Mouse (Mus musculus) CH12.LX (cell line): ENCODE data around the gene Tead2. TPM values are rescaled to one million over a fixed set of nuclear protein-coding genes. Genes with fewer than 3 reads are reported as not detected.

Experiments
- DNase-seq: peaks from one replicate; pipeline ENCODE4 v3.0.0-alpha.2; 2013; ENCODE audit errors: extremely low read depth
- H3K27ac ChIP-seq: 2 replicates; pipeline ENCODE4 v1.5.1; 2012; ENCODE audit warnings: low read depth, mild to moderate bottlenecking, control low read depth, moderate library complexity; ENCODE audit not compliant: insufficient read depth
- H3K27me3 ChIP-seq: replicated peaks from 2 replicates; pipeline ENCODE3; 2012; ENCODE audit warnings: inconsistent platforms
- H3K36me3 ChIP-seq, 2 experiments: replicated peaks in 1 of 2; 2 replicates each; pipeline versions ENCODE3 to v1.6.1; 2012; ENCODE audit warnings: inconsistent platforms in 1 of 2, low read length in 1 of 2, mild to moderate bottlenecking in 1 of 2, mixed read lengths in 1 of 2, moderate library complexity in 1 of 2; ENCODE audit not compliant: control insufficient read depth in 1 of 2, insufficient read depth in 1 of 2
- H3K4me1 ChIP-seq, 2 experiments: 2 replicates each; pipeline ENCODE4 v1.6.1; 2012; ENCODE audit warnings: inconsistent platforms in 1 of 2, moderate library complexity in 1 of 2; ENCODE audit not compliant: insufficient read depth in 2 of 2, control insufficient read depth in 1 of 2
- H3K4me2 ChIP-seq: 2 replicates; pipeline ENCODE4 v1.6.1; 2012; ENCODE audit warnings: low read depth, mild to moderate bottlenecking, control low read depth; ENCODE audit not compliant: poor library complexity, insufficient read depth, severe bottlenecking
- H3K4me3 ChIP-seq, 3 experiments: fragments of 150-350 bp in 1 of 3; sonication (generic) in 1 of 3; replicated peaks in 1 of 3; 2 replicates each; pipeline versions ENCODE3 to v1.5.1; 2011 to 2012; ENCODE audit warnings: low read depth in 2 of 3, low read length in 2 of 3, mild to moderate bottlenecking in 2 of 3, moderate library complexity in 2 of 3, control low read depth in 1 of 3, improper control_type of control experiment in 1 of 3, inconsistent platforms in 1 of 3, mixed read lengths in 1 of 3; ENCODE audit not compliant: poor library complexity in 1 of 3
- H3K79me2 ChIP-seq: replicated peaks from 2 replicates; pipeline ENCODE4 v1.6.1; 2012; ENCODE audit warnings: mild to moderate bottlenecking, moderate library complexity; ENCODE audit not compliant: control insufficient read depth, poor library complexity, insufficient read depth, severe bottlenecking; ENCODE audit errors: extremely low read depth
- H3K9ac ChIP-seq: 2 replicates; pipeline ENCODE4 v1.6.1; 2012; ENCODE audit warnings: low read depth, mild to moderate bottlenecking, control low read depth, moderate library complexity; ENCODE audit not compliant: insufficient read depth
- H3K9me3 ChIP-seq: replicated peaks from 2 replicates; pipeline ENCODE3; 2012; ENCODE audit warnings: low read length, inconsistent platforms, mixed read lengths
- BHLHE40 ChIP-seq: IDR thresholded peaks from 2 replicates; pipeline ENCODE4 v1.6.1; 2011; ENCODE audit warnings: mild to moderate bottlenecking, low read depth, low read length, improper control_type of control experiment
- CHD1 ChIP-seq: IDR thresholded peaks from 2 replicates; pipeline ENCODE4 v1.6.1; 2012; ENCODE audit warnings: low read depth, low read length, improper control_type of control experiment, inconsistent platforms
- CTCF ChIP-seq, 2 experiments: IDR thresholded peaks in 1 of 2; conservative IDR thresholded peaks in 1 of 2; 2 replicates each; pipeline ENCODE4 v1.5.1; 2011 to 2012; ENCODE audit warnings: low read depth in 2 of 2, low read length in 2 of 2, improper control_type of control experiment in 1 of 2, inconsistent platforms in 1 of 2, mild to moderate bottlenecking in 1 of 2, moderate library complexity in 1 of 2
- E2F4 ChIP-seq: IDR thresholded peaks from 2 replicates; pipeline ENCODE4 v1.6.1; 2011; ENCODE audit warnings: low read depth, low read length, improper control_type of control experiment; ENCODE audit not compliant: insufficient replicate concordance
- ELF1 ChIP-seq: IDR thresholded peaks from 2 replicates; pipeline ENCODE4 v1.6.1; 2014; ENCODE audit warnings: low read depth, mild to moderate bottlenecking, inconsistent platforms, low read length, improper control_type of control experiment
- ETS1 ChIP-seq: conservative IDR thresholded peaks from 2 replicates; pipeline ENCODE4 v1.6.1; 2012; ENCODE audit warnings: low read depth, mild to moderate bottlenecking, inconsistent platforms, low read length, improper control_type of control experiment, moderate library complexity
- IRF4 ChIP-seq: IDR thresholded peaks from 2 replicates; pipeline ENCODE4 v1.6.1; 2014; ENCODE audit warnings: low read depth, mild to moderate bottlenecking, inconsistent platforms, low read length, improper control_type of control experiment
- JUN ChIP-seq: IDR thresholded peaks from 2 replicates; pipeline ENCODE4 v1.6.1; 2011; ENCODE audit warnings: low read depth, mild to moderate bottlenecking, low read length, improper control_type of control experiment, moderate library complexity; ENCODE audit not compliant: insufficient read depth
- JUND ChIP-seq: conservative IDR thresholded peaks from 2 replicates; pipeline ENCODE4 v1.6.1; 2011; ENCODE audit warnings: low read depth, low read length, improper control_type of control experiment
- MAFK ChIP-seq: IDR thresholded peaks from 2 replicates; pipeline ENCODE4 v1.6.1; 2011; ENCODE audit warnings: low read length, improper control_type of control experiment; ENCODE audit not compliant: insufficient replicate concordance
- MAX ChIP-seq: IDR thresholded peaks from 2 replicates; pipeline ENCODE4 v1.6.1; 2011; ENCODE audit warnings: low read length, improper control_type of control experiment
- MAZ ChIP-seq: IDR thresholded peaks from 2 replicates; pipeline ENCODE4 v1.6.1; 2012; ENCODE audit warnings: low read depth, mild to moderate bottlenecking, inconsistent platforms, low read length, improper control_type of control experiment, moderate library complexity
- MEF2A ChIP-seq: IDR thresholded peaks from 2 replicates; pipeline ENCODE4 v1.6.1; 2014; ENCODE audit warnings: low read depth, mild to moderate bottlenecking, inconsistent platforms, low read length, improper control_type of control experiment, borderline replicate concordance
- MXI1 ChIP-seq: IDR thresholded peaks from 2 replicates; pipeline ENCODE4 v1.6.1; 2011; ENCODE audit warnings: mild to moderate bottlenecking, low read depth, low read length, improper control_type of control experiment
- NELFE ChIP-seq: IDR thresholded peaks from 2 replicates; pipeline ENCODE4 v1.6.1; 2011; ENCODE audit warnings: low read depth, low read length, improper control_type of control experiment
- NRF1 ChIP-seq: IDR thresholded peaks from 2 replicates; pipeline ENCODE4 v1.6.1; 2014; ENCODE audit warnings: low read depth, mild to moderate bottlenecking, inconsistent platforms, low read length, improper control_type of control experiment, moderate library complexity
- PAX5 ChIP-seq: IDR thresholded peaks from 2 replicates; pipeline ENCODE4 v1.6.1; 2012; ENCODE audit warnings: low read length, inconsistent platforms, mixed read lengths
- POLR2A ChIP-seq: IDR thresholded peaks from 2 replicates; pipeline ENCODE4 v1.6.1; 2011; ENCODE audit warnings: low read depth, mild to moderate bottlenecking, improper control_type of control experiment, low read length
- POLR2AphosphoS2 ChIP-seq: IDR thresholded peaks from 2 replicates; pipeline ENCODE4 v1.6.1; 2011; ENCODE audit warnings: low read depth, low read length, improper control_type of control experiment
- RAD21 ChIP-seq: IDR thresholded peaks from 2 replicates; pipeline ENCODE4 v1.6.1; 2011; ENCODE audit warnings: low read depth, mild to moderate bottlenecking, low read length, improper control_type of control experiment, moderate library complexity
- RCOR1 ChIP-seq: conservative IDR thresholded peaks from 2 replicates; pipeline ENCODE4 v1.6.1; 2012; ENCODE audit warnings: low read depth, mild to moderate bottlenecking, inconsistent platforms, low read length, improper control_type of control experiment
- SIN3A ChIP-seq: IDR thresholded peaks from 2 replicates; pipeline ENCODE4 v1.6.1; 2012; ENCODE audit warnings: low read length, improper control_type of control experiment, inconsistent platforms
- SMC3 ChIP-seq: IDR thresholded peaks from 2 replicates; pipeline ENCODE4 v1.6.1; 2011; ENCODE audit warnings: low read depth, low read length, improper control_type of control experiment
- TBP ChIP-seq: conservative IDR thresholded peaks from 2 replicates; pipeline ENCODE4 v1.6.1; 2011; ENCODE audit warnings: low read depth, low read length, improper control_type of control experiment
- TCF12 ChIP-seq: IDR thresholded peaks from 2 replicates; pipeline ENCODE4 v1.6.1; 2014; ENCODE audit warnings: low read depth, mild to moderate bottlenecking, inconsistent platforms, low read length, improper control_type of control experiment
- UBTF ChIP-seq: IDR thresholded peaks from 2 replicates; pipeline ENCODE4 v1.6.1; 2012; ENCODE audit warnings: low read depth, mild to moderate bottlenecking, inconsistent platforms, low read length, improper control_type of control experiment, moderate library complexity
- ZC3H11A ChIP-seq: IDR thresholded peaks from 2 replicates; pipeline ENCODE4 v1.6.1; 2012; ENCODE audit warnings: low read depth, mild to moderate bottlenecking, inconsistent platforms, low read length, improper control_type of control experiment
- ZNF384 ChIP-seq: IDR thresholded peaks from 2 replicates; pipeline ENCODE4 v1.6.1; 2012; ENCODE audit warnings: low read depth, low read length, improper control_type of control experiment, inconsistent platforms
- dilution Hi-C: fragments of 300-500 bp; cut with MboI; formaldehyde crosslinking; loops from 2 replicates; pipeline ENCODE4 v1.14.3; 2020; ENCODE audit warnings: low sequenced_read_pairs; ENCODE audit not compliant: extremely low pct_unique_long_range_greater_than_20kb, extremely low pct_ligation_motif_present
- in situ Hi-C: fragments of 300-500 bp; cut with MboI; formaldehyde crosslinking; loops from 3 replicates; pipeline ENCODE4 v1.14.3; 2019; ENCODE audit warnings: low sequenced_read_pairs, low pct_ligation_motif_present, low pct_unique_long_range_greater_than_20kb, mixed read lengths
- polyA plus RNA-seq: library from polyadenylated mRNA; unstranded; fragments of >175 nt; gene quantifications from 2 replicates; pipeline ENCODE4 v1.2.1, GENCODE M21; 2012; ENCODE audit warnings: low read depth; ENCODE audit not compliant: insufficient read length
- total RNA-seq, 2 experiments: library from RNA; depleted of rRNA; stranded (reverse); fragments of 300-350 nt in 1 of 2; fragments of >200 nt in 1 of 2; gene quantifications; 2 replicates each; pipeline ENCODE4 v1.2.3; 2012 to 2014

Tead2 gene
- total and polyA plus RNA-seq, 3 experiments = 0.31 to 2.5 (median 0.38) TPM

DNA sequence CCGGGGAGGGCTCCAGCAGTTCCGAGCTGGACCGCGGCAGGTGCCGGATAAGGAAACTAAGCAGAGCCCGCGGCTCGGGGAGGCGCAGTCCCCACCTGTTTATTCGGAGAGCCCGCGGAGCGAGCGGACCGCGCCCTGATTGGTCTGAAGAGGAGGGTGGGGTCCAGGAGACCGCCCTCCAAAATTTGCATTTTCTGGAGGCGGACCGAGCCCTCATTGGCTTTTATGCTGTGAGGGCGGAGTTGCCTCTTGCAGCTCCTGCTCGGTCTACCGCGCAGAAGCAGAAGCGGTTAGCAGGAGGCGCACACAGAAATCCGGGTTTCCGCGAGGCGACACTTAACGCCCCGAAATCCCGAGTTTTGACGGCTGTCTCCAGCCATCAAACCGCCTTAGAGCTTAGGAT lies 33.4 kb upstream of the Tead2 start:
- Histone ChIP-seq H3K9ac (no peak overlapping the region), H3K4me2 (peak overlapping the region; percentile 56), H3K27me3 (peaks cover 97% of the 10 kb centered on the region), H3K4me1 (peaks cover 0 to 10% of the 10 kb centered on the region in 2 experiments; a peak in 2 of 4 replicates), H3K9me3 (peaks cover 2% of the 10 kb centered on the region)
- in situ Hi-C loops = no loop called here
- dilution Hi-C loops = no loop called here
- DNase-seq = peak; percentile 93
- TF ChIP-seq RCOR1 (peak; percentile 94), IRF4 (no peak), JUND (no peak), POLR2A (peak; percentile 69), ZNF384 (no peak), SIN3A (peak; percentile 42; the same call in 1 of the 2 replicates), BHLHE40 (no peak), CHD1 (no peak), RAD21 (no peak), MAFK (no peak), SMC3 (no peak), MAZ (no peak), CTCF (conservative IDR thresholded peaks at IDR 0.05 in 1 of 2, IDR thresholded peaks at IDR 0.05 in 1 of 2; ENCODE audit: low read depth in 2 of 2, low read length in 2 of 2) (no peak), MAX (peak; percentile 78), UBTF (no peak), ETS1 (no peak), ZC3H11A (no peak), NELFE (peak; percentile 33; the same call in 1 of the 2 replicates), E2F4 (no peak), TCF12 (peak; percentile 40; the same call in 1 of the 2 replicates), MXI1 (peak; percentile 46; the same call in 1 of the 2 replicates), MEF2A (no peak), ELF1 (no peak), PAX5 (no peak), POLR2AphosphoS2 (no peak), NRF1 (peak; percentile 76), TBP (no peak), JUN (no peak)
- TF ChIP-seq, all 38 proteins: peak for 8
- no peaks in the 10 kb centered on the region for H3K79me2 ChIP-seq
- H3K4me3 ChIP-seq = no peak overlapping the region
- H3K27ac ChIP-seq = no peak overlapping the region
- H3K36me3 ChIP-seq = no peaks in the 10 kb centered on the region
